Mouse (Mus musculus) layer of hippocampus, adult 11-12 months (tissue): ENCODE measurements around the gene Slc2a12.

Experiments
- DNase-seq: peaks from one replicate; pipeline ENCODE4 v3.0.0; 2022; ENCODE audit warnings: low spot score

Gene Slc2a12

DNA sequence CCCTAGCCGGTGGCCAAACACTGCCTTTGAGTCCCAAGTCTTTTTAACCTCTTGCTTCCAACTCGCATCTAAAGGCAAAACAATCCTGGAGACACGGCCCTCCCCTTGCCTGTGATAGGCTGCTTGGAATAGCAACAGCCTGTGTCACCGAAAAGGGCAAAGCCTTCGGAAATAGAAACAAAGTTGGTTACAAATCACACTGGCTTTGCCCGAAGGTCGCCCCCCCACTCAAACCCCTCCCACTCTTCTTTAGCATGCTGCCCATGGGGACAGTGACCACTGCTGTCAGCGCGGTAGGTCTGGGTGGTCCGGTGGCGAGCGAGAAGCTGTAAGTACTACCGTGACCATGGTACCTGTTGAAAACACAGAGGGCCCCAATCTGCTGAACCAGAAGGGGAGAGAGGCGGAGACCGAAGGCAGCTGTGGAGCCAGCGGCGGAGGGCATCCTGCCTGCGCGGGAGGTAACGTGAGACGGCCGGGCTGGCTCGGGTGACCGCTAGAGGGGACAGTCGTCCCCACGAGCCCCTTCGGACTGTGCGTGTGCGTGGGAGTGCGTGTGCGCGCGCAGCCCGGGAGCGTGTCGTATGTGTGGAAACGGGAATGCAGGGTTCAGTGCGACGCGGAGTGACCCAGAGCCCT lies at the start of gene Slc2a12:
Gene Slc2a12 (plus strand): TSS at position 159 of the 639 bp plus-strand sequence.
- peak; percentile 59 for DNase-seq

DNA sequence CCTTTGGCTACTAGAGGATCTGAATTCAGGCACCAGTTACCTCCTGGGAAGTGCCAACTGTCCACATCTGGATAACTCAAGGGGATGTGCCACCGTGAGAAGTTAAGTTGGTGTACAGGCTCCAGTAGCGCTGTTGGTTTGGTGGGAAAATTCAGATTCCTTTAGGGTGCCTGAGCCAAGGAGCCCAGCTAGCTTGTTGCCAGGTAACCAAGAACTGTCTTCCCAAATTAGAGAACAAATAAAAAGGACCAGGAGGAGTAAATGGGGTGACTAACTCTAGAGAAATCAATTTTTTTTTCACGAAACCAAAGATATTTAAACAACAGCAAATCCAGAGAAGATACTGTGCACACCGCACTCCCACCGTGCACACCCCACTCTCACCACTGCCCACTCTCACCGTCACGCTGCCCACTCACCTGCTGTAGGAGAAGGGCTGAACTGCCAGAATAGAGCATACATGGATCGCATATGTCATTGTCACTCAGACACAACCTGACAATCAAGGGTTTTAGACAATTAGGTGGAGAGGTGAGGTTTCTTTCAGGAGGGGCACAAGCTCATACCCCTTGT lies 45.8 kb upstream of the Slc2a12 start:
- no peak for DNase-seq

DNA sequence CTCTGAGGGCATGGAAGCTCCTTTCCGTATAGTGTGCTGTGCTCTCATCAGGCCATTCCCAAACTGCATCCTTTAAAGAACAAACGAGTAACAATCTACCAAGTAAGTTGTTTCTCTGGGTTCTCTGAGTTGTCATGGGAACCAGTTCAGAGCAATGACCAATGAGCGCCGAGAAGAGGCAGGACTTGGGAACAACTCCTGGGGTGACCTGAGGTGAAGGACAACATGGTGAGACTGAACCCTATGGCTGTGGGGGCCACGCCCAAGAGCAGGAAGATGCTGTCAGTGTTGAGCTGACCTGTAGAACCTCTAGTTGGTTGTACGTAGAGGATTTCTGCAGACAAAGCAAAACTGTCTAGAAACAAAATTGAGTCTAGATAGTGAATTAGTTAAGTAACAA lies 43.8 kb upstream of the Slc2a12 start:
- no peak for DNase-seq

DNA sequence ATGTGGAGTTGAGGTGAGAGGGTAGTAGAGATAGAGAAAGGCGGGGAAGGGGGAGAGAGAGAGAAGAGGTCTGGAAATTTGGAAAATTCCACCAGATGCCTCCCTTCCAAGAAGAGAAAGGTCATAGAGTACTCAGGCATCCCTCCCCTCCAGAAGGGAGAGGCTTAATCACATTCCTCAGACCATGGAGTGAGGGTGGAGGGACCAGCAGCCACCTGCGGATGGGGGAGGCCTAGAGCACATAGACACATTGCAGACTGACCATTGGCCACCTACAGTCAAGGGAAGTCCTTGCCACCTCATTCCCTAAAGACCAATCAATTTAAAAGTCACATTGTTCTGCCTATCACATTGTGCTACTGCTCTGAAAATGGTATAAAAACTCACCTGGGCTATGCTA lies 40.0 kb upstream of the Slc2a12 start:
- DNase-seq, result no peak

DNA sequence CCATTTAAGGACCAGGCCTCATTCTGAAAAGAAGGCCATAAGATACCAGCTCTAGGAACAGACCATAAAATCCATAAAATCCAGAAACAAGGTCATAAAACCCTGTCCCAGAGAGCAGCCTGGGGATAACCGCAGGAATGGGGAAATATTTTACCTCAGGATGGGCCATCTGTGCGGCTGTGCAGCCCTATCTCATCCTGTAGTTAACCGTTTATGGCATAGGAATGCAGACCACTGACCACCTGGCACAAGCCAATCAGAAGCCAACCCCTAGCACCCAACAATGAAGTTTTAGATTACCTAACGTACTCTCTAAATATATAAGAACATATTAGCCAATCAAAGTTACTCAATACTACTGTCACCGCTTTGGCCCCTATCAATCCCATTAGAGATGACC lies 36.5 kb upstream of the Slc2a12 start:
- DNase-seq, result no peak

DNA sequence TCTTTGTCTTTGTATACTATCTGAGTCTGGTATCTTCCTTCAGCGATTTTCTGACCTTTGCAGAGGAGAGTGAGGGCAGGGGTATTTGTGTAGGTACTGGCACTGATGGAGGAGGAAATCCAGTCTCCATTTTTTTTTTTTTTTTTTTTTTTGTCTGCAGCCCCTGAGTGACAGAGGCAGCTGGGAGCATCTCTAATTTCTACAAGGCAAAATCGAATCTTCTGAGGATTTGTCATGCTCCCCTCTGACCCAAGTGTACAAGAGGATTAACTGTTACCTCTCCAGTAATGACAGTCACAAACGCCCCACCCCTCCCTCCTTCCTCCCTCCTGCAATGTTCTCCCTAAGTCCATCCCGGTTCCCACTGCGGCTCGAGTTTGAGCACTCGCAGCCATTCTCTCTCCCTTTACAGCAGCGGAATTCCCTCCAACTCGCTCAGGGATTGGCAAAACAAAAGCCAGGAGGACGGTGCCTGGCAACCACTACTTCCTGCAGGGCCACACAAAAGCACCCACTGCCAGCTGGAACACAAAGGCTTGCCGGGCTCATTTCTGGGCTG lies 35.9 kb upstream of the Slc2a12 start:
- peak; percentile 54 for DNase-seq

DNA sequence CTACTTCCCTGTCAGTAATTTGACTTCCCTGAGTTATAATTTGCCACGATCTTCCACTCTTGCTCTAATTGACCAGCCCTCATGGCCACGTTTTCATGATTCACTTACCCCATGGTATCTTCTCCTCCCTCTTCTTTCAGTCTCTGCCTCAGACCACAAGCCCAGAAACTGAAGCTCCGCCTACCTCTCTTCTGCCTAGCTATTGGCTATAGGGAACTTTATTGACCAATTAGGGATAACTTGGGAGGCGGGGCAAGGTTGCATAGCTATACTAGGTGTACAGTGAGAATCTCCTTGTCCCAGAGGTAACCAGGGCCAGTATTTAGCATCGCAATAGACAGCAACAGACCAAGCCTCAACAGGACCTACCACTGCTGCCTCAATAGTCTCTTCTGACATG lies 31.5 kb upstream of the Slc2a12 start:
- DNase-seq, result no peak

DNA sequence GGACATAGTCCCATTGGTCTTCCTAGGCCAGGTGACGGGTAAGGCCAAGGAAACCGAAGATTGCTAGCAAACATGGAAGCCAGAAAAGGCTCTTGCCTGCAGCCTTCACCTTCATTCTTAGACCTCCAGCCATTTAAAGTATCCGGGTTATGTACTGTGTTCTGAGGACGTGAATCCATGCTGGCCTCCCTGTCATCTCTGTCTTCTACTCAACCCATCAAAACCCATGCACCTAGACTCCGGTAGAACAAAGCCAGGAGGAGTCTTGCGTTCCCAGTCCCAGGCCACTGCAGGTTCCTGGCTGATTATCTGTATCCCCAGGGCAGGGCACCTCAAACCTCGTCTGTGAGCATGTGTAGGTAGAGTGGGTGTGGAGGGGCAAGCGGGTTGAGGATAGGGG lies 30.3 kb upstream of the Slc2a12 start:
- DNase-seq, result no peak

DNA sequence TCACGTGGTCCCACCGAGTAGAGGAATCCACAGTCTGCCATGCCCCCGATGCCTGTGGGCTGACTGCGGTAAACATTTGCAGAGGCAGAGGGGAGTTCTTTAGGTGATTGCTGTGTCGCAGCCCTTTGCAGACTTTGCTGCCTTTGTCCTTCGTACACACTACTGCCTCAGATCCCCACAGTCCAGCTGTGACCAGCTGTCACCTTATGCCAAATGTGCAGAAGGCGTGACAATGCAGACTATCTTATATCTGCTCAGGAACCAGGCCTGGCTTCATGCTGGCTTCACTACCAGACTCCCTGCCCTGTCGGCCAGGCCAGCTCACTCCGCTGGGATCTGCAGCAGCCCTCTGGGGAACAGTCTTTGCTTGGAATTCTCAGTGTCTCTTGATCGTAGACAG lies 29.5 kb upstream of the Slc2a12 start:
- DNase-seq, result no peak

DNA sequence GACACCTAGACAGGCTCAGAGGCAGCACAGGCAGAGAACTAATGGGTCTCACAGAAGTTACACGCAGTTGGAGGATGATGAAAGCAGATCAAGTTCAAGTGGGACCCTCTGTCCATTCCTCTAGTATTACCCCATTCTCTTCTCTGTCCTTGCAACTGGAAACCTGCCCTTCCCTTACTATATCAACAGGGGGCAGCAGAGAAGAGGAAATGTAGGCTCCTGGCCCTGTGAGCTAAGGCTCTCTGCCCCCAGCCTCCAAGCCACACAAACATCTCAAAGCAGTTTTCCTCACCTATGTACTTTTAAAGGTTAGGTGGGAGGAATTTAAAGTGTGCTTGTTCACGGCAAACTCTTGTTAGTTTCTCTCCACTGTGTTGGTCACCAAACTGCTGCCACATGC lies 26.0 kb upstream of the Slc2a12 start:
- peak; percentile 39 for DNase-seq

DNA sequence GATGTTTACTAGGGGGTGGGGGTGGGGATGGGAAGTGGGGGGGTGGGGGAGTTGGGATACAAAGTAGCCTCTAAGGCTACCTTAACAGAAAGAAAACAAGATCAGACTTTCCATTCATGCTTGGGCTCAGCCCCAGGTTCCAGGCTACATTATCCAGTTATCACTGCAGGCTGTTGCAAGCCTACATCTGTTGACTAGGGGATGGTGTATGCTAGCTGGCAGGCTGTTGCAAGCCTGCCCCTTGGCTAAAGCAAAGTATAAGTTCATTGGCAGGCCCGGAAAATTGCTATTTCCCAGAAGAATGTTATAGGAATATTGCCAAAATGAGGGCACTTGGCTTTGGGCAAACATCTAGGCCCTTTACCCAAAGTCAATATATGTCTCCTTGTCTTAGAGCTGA lies 16.0 kb upstream of the Slc2a12 start:
- DNase-seq, result no peak

DNA sequence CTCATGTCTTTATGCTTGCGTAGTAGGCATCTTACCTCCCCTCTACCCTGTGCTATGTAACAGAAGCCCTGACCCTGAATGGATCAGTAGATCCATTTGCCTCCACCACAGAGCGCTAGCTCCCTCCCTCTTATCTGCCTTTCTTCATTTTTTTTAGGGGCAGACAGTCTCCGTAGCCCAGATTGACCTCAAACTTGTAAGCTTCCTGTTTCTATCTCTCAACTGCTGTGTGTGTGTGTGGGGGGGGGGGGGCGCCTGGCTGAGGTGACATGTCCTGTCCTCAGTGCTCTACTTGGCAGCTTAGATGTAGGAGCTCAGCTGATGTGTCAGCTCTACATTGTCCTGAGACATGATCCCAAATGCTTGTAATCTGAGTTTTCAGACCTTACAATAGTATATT lies 13.7 kb upstream of the Slc2a12 start:
- no peak for DNase-seq

DNA sequence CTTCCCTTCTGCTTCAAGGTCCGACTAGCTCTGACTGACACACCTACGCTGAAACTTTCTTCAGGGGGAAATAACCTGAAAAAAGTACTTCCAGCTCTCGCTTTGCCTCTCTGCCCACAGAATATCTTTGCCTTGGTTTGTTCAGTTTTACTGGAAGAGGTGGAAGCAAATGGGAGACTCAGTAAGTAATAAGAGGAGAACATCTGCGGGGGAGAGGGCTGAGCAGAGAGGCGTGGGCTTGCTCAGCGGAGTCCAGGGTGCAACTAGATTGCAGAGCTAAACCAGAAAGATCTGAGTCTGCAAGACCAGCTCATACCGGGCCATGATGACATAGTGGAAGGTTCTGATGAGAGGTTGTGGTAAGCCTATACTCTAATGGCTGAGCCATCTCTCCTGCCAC lies 13.3 kb upstream of the Slc2a12 start:
- no peak for DNase-seq

DNA sequence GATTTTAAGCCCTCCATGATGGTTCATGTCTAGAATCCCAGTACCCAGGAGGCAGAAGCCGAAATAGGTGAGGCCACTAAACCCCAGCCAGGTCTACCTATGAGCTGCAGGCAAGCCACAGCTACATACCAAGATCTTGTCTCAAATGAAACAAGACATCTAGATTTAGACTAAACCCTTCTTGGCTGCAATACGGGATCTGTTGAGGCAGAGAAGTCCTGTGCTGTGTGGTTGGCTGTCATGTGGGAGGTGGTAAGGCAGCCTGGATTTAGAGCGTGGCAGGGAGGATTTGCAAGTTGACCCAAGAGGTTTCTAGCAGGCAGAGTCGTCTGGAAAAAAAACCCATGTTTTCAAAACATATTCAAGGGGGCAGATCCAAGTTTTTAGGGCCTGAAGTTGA lies 12.9 kb upstream of the Slc2a12 start:
- DNase-seq, result no peak

DNA sequence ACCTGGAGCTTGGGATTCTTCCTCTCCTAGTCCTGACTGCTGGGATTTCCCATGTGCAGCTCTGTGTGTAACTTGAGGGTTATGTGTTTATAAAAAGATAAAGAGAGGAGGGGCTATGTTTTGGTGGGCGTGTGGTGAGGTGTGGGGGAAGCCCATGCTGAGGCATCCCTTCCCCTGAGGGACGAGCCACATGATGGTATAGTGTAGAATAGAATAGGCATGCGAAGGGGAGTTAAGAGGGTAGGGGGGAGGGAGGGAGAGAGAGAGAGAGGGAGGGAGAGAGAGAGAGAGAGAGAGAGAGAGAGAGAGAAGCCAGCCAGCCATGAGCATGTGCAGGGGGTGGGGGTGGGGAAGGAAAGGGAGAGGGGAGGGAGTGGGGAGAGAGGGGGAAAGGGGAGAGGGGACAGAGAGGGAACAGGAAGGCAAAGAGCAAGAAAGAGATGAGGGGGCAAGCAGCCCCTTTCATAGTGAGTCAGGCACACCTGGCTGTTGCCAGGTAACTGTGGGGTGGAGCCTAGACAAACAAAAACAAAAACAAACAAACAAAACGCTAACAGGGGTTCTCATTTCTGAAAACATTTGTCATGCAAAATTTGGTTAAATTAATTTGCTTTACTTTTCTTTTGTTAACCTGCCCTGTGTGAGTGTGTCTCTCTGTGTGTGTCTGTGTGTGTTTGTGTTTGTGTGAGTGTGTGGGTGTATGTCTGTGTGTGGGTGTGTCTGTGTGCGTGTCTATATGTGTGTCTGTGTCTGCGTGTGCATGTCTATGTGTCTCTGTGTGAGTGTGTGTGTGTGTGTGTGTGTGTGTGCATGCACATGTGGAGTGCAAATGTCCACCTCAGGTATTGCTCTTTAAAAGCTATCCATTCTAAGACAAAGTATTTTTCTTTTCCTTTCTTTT lies 11.2 kb upstream of the Slc2a12 start:
- no peak for DNase-seq

DNA sequence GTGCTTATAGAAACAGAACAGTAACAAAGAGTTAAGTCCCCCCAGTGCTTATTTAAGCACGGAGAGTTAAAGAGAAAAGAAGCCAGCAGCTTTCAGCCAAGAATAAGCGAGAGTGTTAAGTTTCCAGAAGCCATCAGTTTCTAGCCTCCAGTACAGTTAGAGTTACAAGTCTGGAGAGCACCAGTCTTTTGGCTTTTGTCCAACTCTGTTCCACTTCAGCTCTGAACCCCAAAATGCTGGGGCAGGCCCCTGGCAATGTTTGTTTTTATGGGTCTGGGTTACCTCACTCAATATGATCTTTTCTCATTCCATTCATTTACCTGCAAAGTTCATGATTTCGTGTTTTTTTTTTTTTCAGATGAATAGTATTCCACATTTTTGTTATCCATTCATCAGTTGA lies 7.6 kb upstream of the Slc2a12 start:
- DNase-seq, result no peak

DNA sequence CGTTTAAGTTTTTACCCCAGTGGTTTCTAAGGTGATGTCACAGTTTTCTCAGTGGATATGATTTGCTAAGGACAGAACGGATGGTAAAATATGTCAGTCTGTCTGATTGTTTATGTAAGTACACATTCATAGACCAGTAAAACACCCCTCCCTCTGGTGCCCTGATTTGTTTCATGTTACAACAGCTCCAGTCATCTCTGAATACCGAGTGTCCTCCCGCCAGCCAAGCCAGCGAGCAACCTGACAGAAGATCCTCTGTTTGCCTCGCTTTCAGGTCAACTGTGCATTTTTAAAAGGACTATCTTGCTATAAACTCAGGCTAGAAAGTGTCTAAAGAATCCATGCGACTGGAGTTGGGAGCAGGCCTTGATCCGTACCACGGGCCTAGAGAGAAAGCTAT lies 640 bp upstream of the Slc2a12 start:
- no peak for DNase-seq

DNA sequence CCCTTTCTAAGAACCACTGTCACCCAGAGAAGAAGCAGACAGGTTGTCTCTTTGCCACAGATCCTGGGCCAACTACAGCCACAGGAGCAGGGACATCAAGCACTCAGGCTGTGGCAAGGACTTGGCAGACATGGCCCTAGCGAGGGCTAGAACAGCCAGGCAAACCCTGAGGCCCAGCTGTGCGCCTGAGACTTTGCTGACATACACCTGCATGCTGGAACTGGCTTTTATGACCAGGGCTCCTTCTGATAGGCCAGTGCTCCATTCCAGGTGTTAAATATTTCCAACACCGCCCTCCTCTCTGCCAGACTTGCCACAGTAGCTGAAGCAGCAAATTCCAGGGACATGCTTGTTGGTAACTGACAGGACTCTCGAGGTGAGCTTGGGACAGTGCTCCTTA lies 3.9 kb downstream of the Slc2a12 start:
- no peak for DNase-seq

DNA sequence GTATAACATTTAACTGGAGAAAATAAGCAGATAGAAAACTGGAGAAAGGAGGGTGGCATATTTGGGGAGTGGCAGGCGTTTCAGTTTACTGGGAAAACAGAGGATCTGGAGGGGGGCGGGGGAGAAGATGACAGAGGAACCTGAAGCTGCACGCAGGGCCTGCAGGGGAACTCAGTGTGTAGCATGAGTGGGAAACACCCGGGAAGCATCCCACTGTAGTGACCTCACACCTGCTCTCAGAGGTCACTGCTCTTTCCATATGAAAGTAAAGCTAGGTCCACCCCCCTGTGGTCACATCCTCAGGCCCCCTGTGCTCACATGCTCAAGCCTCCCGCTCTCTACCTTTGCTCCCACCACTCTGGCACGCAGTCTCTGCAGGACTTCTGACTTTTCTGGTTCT lies 9.0 kb downstream of the Slc2a12 start:
- no peak for DNase-seq

DNA sequence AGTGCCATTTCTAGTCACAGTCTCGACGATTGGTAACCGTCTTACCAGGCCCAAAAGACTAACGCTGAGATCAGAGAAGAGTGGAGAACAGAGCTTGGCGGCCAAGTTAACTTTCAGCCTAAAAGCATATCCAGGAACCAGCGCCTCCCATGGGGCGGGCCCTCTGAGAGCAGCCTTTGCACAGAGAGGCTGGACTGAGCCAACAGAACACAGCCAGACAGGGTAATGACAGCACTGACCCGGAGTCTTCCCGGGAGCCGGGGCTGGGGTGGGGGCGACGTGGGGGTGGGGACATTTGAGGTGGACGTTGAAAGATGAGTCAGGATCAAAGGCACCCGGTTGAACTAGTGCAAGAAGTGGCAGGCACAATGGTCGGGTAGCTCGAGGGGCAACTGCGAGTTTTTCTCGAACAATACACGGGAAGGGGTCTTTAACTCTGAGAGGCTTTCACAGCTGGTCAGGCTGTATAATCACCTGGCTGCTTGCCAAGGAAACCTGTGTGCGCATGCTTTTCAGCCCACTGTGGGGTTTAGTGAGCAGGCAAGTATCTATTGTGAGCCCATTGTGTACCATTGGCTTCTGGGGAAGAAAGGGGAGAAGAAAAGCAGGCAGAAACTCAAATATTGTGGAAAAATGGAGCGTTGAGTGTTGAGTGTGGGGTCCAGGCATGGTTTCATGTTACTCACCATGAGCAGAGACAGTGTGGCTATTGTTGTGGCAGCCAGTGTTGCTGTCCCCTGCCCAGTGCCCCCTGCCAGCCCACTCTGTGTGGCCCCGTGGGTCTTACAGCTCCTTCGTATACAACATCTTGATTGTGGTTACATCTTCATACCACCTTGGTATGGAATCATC lies 13.9 kb downstream of the Slc2a12 start:
- no peak for DNase-seq

DNA sequence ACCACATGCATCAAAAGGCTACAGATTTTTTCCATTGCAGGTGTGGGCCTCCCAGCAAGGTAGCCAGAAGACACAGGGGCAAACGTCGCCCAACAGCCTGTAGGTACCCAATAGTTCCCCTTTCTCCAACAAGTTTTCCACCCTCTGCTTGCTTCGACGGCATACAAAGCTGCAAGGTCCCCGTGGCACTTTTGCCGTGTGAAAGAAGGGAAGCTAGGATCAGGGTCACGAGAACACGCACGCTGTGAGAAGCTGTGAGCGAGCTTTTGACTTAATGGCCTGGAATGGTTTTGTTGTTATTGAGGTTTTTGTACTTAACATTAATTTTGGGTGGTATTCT lies 14.5 kb downstream of the Slc2a12 start:
- no peak for DNase-seq

DNA sequence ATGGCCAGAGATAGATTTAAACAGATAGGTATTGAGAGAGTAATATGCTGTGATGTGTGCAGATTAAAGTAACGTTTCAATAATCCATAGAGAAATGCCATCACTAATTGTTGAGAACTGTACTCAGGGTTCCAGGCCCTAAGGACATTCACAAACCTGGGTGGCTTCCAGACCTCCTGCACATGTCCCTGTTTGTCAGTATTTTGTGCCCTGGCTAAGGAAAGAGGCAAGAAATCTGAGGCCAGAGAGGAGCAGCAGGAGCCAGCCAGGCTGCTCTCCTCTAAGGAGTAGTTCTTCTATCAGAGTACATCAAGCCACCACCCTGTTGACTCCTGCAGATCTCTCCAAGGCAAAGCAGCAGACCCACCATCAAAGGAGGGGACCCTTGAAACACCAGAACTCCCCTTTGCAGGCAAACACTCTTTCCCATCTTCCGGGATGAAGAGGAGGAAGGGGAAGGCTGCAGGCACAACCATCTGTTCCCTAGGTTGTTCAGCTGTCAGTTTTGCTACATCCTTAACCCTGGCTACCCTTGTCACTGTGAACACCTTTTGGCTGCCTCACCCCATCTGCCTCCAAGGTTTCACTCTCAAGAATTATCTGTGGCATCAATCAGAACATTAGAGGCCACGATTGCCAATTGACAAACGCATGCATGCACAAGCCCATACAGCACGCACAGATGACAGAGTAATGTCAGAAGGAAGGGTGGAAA lies 15.6 kb downstream of the Slc2a12 start:
- DNase-seq, result no peak
